Mouse (Mus musculus): ENCODE measurements around the gene Itprip. TPM values are rescaled to one million over a fixed set of nuclear protein-coding genes. Genes with fewer than 3 reads are reported as not detected.

Itprip gene
- polyA plus RNA-seq, 1 experiment from 2014 or later, result 20.0 TPM

DNA sequence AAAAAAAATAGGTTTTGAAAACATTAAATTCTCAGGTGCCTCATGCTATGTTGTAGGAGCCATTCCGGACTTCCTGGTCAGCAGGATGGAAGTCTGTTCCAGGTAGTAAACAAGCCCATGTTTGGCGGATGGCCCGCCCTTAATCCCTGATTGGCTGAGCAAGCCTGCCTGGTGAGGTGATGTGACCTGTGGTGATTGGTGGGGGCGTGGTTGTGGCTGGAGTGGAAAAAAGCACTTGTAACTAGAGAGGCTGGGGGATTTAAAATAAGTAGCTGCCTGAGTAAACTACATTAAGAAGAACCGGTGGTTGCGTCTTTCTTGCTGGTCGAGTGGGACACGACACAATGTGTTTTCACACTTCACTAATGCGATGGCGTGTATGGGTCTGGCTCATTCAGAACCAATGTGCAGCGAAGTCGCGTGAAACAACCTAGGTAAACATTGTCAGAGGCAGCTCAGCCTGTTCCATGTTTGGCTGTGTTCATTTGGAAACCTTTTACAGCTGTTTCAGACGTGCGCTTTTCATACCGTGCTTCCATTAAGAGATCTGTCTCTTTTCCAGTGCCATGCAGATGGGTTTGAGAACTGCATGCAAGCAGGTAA, 15.6 kb upstream of the Itprip start:
- Histone ChIP-seq H3K27ac (no peak overlapping the region), H3K4me1 (peaks cover 8% of the 10 kb centered on the region; the same call in 1 of the 2 replicates), H3K4me3 (no peak overlapping the region), H3K36me3 (no peaks in the 10 kb centered on the region), H3K4me2 (replicated peaks) (no peak overlapping the region), H3K9ac (no peak overlapping the region), H3K9me3 (no peaks in the 10 kb centered on the region), H3K27me3 (0 out of 2 replicates have a peak, but pooled peaks cover 3% of the 10 kb centered on the region)
- ATAC-seq (ENCODE audit: insufficient number of reproducible peaks, insufficient read depth, low FRiP score, low TSS enrichment), result no peak
- WGBS, result 68% methylated on average over 16 of the region's 16 CpGs

GRCm38 (mm10) chr19:47934146-47934545, 15.0 kb upstream of the Itprip start:
- H3K4me2 ChIP-seq (replicated peaks), result no peak overlapping the region
- no peak overlapping the region for H3K27ac ChIP-seq
- WGBS, result 94% methylated on average over 8 of the region's 8 CpGs
- H3K9ac ChIP-seq, result no peak overlapping the region
- 0 out of 2 replicates have a peak, but pooled peaks cover 3% of the 10 kb centered on the region for H3K27me3 ChIP-seq
- H3K4me3 ChIP-seq, result no peak overlapping the region
- no peak for ATAC-seq (ENCODE audit: insufficient number of reproducible peaks, insufficient read depth, low FRiP score, low TSS enrichment)
- H3K36me3 ChIP-seq, result no peaks in the 10 kb centered on the region
- peaks cover 8% of the 10 kb centered on the region; the same call in 1 of the 2 replicates for H3K4me1 ChIP-seq
- H3K9me3 ChIP-seq, result no peaks in the 10 kb centered on the region

DNA sequence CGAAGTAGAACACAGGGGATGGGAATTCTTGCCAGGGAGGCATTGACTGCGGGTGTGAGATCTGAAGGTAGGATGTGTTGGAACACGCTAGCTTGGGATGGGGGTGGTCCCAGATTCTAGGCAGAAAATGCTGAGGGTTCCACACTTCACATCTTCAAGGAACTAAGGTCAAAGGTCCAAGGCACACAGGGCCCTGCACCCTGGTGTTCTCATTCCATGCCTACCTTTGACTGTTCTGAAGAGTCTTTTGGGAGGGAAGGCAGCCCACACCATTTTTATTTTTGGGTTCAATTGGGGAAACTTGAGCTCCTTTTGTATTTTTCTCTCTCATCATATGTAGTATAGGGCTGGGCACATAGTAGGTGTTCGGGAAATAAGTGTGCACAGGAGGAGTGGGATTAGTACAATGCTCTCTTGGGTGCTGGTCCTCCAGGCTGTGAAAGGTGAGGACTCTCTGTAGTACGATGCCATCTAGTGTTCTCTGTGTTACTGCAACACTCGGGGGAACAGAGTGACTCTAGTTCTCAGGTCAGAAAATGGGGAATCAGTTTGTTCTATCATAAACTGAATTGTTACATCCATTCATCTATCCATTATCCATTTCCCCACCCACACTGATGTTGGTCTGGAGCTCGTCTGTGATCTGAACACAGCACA, 13.0 kb upstream of the Itprip start:
- H3K9me3 ChIP-seq, result no peaks in the 10 kb centered on the region
- H3K27me3 ChIP-seq, result no peaks in the 10 kb centered on the region
- H3K9ac ChIP-seq, result no peak overlapping the region
- H3K27ac ChIP-seq, result no peak overlapping the region
- H3K4me3 ChIP-seq, result no peak overlapping the region
- WGBS, result 43% methylated on average over 7 of the region's 7 CpGs
- ATAC-seq (ENCODE audit: insufficient number of reproducible peaks, insufficient read depth, low FRiP score, low TSS enrichment), result peak; percentile 62
- no peak overlapping the region for H3K4me2 ChIP-seq (replicated peaks)
- no peaks in the 10 kb centered on the region for H3K4me1 ChIP-seq
- no peaks in the 10 kb centered on the region for H3K36me3 ChIP-seq

DNA sequence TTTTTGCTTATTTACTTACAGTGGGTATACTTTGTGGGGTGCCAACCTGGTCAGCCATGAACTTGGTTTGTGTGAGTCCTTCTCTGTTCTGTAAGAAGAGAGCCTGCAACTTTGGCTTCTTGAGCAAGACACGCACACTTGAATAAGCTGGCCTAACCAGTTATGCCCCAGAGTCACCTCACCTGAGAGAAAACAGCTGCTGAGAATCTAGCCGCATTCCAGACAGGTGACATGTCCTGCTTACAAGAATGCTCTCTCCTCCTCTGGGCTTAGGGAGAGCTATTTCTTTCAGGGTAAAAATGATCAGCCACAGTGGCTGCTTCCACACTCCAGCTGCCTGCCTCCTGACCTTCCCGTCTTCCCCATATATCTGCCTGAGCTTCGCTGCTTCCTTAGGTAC, 9.9 kb upstream of the Itprip start:
- Histone ChIP-seq H3K9me3 (no peaks in the 10 kb centered on the region), H3K36me3 (no peaks in the 10 kb centered on the region), H3K4me1 (no peaks in the 10 kb centered on the region), H3K4me2 (replicated peaks) (no peak overlapping the region), H3K4me3 (no peak overlapping the region), H3K27ac (no peak overlapping the region), H3K9ac (no peak overlapping the region), H3K27me3 (no peaks in the 10 kb centered on the region)
- ATAC-seq (ENCODE audit: insufficient number of reproducible peaks, insufficient read depth, low FRiP score, low TSS enrichment), result no peak
- WGBS, result 66% methylated on average over 4 of the region's 4 CpGs

GRCm38 (mm10) chr19:47927032-47927431, 7.9 kb upstream of the Itprip start:
- 87% methylated on average over 2 of the region's 2 CpGs for WGBS
- no peak overlapping the region for H3K27ac ChIP-seq
- no peaks in the 10 kb centered on the region for H3K9me3 ChIP-seq
- H3K4me3 ChIP-seq, result no peak overlapping the region
- H3K4me1 ChIP-seq, result no peaks in the 10 kb centered on the region
- H3K27me3 ChIP-seq, result no peaks in the 10 kb centered on the region
- ATAC-seq (ENCODE audit: insufficient number of reproducible peaks, insufficient read depth, low FRiP score, low TSS enrichment), result no peak
- H3K9ac ChIP-seq, result no peak overlapping the region
- H3K36me3 ChIP-seq, result no peaks in the 10 kb centered on the region
- H3K4me2 ChIP-seq (replicated peaks), result no peak overlapping the region

DNA sequence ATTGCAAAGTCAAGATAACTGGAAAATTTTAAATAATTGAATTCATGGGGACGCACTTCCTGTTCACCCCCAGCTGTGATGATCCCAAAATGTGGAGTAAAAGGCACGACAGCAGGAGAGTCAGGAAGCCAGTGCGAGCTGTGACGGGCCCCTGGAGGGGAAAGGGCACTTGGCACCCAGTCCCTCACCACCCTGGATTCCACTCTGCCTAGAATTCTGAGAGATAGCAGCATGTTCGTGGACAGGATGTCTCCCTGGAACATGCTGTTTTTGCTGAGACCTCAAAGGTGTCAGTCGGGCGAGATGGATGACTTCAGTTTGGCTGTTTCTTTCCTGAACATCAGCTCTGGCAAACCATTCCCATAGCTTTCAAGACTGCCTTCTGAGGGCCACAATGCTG, 6.7 kb upstream of the Itprip start:
- H3K9me3 ChIP-seq, result no peaks in the 10 kb centered on the region
- no peaks in the 10 kb centered on the region for H3K36me3 ChIP-seq
- WGBS, result 72% methylated on average over 7 of the region's 7 CpGs
- no peaks in the 10 kb centered on the region for H3K4me1 ChIP-seq
- no peak overlapping the region for H3K4me2 ChIP-seq (replicated peaks)
- no peak overlapping the region for H3K4me3 ChIP-seq
- ATAC-seq (ENCODE audit: insufficient number of reproducible peaks, insufficient read depth, low FRiP score, low TSS enrichment), result no peak
- H3K27ac ChIP-seq, result no peak overlapping the region
- H3K9ac ChIP-seq, result no peak overlapping the region
- no peaks in the 10 kb centered on the region for H3K27me3 ChIP-seq

- WGBS, result 6% methylated on average over 8 of the region's 8 CpGs
- H3K4me1 ChIP-seq, result peaks cover 20% of the 10 kb centered on the region
These were observed 872 bp upstream of the Itprip start for GRCm38 (mm10) chr19:47919966-47920375.

DNA sequence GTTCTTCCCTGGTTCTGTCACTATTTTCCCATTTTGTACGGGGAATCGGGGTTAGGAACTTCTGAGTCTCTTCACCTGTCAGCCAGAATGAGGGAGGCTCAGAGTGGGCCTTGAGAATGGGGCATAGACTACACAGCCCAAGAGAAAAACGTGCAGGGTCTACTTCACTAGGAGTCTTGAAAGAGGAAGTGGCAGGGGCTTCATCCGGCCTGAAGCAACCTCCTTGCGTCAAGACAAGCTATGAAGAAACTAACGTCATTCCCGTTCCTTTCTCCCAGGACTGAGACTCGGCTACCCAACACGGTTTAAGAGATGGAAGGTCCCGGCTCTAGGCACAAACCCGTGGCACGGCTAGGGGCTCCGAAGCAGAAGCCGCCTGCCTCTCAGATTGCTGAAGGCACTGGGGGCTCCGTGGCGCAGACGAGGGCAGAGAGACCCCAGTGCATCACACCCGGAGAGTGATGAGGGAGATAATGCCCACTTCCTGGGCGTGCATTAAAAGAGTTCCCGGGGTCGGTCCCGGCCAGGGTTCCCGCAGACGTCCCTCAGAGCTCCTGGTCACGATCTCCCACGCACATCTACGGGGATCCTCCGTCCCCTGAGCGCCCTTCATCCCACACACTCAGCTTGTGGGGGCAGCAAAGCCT, 521 bp downstream of the Itprip start:
- Histone ChIP-seq H3K27ac (peak overlapping the region; percentile 93), H3K27me3 (no peaks in the 10 kb centered on the region), H3K9me3 (no peaks in the 10 kb centered on the region), H3K36me3 (no peaks in the 10 kb centered on the region), H3K4me3 (peak overlapping the region; percentile 80), H3K4me2 (replicated peaks) (peak overlapping the region; percentile 75), H3K4me1 (peaks cover 20% of the 10 kb centered on the region), H3K9ac (peak overlapping the region; percentile 88)
- ATAC-seq (ENCODE audit: insufficient number of reproducible peaks, insufficient read depth, low FRiP score, low TSS enrichment), result peak; percentile 12; the same call in 1 of the 2 replicates
- 1% methylated on average over 29 of the region's 29 CpGs for WGBS

More at GRCm38 (mm10) chr19:47919966-47920375, 872 bp upstream of the Itprip start:
- no peaks in the 10 kb centered on the region for H3K27me3 ChIP-seq
- ATAC-seq (ENCODE audit: insufficient number of reproducible peaks, insufficient read depth, low FRiP score, low TSS enrichment), result no peak
- H3K4me2 ChIP-seq (replicated peaks), result peak overlapping the region; percentile 75
- no peaks in the 10 kb centered on the region for H3K36me3 ChIP-seq
- peak overlapping the region; percentile 93 for H3K27ac ChIP-seq
- peak overlapping the region; percentile 88; the same call in 1 of the 2 replicates for H3K9ac ChIP-seq
- H3K9me3 ChIP-seq, result no peaks in the 10 kb centered on the region
- peak overlapping the region; percentile 80 for H3K4me3 ChIP-seq

DNA sequence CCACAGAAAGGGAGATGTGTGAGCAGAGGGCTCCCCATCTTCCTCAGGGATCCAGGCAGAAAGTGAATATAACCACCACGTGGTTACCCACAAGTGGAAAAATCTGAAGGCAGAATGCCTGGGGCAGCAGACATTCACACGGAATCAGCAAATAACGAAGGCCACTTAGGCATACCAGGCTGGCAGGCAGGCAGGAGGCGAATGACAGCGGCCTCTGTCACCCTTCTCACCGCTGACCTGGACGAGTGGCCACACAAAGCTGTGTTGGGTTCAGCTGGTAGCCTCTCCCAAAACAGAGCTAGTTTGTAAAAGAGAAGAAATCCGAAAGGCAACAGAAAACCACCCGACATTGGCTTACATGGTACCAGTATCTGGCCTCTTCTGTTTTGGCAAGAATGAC, 1.1 kb downstream of the Itprip start:
- WGBS, result 17% methylated on average over 9 of the region's 9 CpGs
- Histone ChIP-seq H3K9ac (peak overlapping the region; percentile 88), H3K9me3 (no peaks in the 10 kb centered on the region), H3K27ac (no peak overlapping the region), H3K27me3 (no peaks in the 10 kb centered on the region), H3K4me1 (peaks cover 20% of the 10 kb centered on the region), H3K4me2 (replicated peaks) (peak overlapping the region; percentile 75), H3K4me3 (peak overlapping the region; percentile 80), H3K36me3 (no peaks in the 10 kb centered on the region)
- no peak for ATAC-seq (ENCODE audit: insufficient number of reproducible peaks, insufficient read depth, low FRiP score, low TSS enrichment)

DNA sequence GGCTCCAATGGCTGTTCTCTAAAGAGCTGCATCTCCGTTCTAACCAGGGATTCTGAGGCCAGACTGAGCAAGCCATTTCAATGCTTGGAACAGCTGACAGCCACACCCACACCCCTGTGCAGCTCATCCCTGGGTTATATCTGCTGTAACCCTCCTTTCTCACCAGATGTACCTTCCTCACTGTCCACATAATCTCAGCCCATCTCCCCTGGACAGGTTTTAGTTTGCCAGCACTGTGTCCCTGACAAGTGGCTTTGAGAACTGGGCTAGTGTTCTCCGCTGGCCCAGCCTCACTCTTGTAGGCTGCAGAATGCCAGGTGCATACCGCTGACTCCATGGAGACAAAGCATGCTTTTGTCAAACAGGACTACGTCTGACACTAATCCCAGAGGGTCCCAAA, 1.7 kb downstream of the Itprip start:
- Histone ChIP-seq H3K27ac (no peak overlapping the region), H3K4me3 (peak overlapping the region; percentile 80)
- WGBS, result 28% methylated on average over 4 of the region's 4 CpGs

GRCm38 (mm10) chr19:47915251-47915650, 3.8 kb downstream of the Itprip start:
- Histone ChIP-seq H3K9ac (no peak overlapping the region), H3K27ac (no peak overlapping the region), H3K27me3 (no peaks in the 10 kb centered on the region), H3K4me3 (no peak overlapping the region), H3K36me3 (peaks cover 8% of the 10 kb centered on the region; the same call in 1 of the 2 replicates), H3K4me2 (replicated peaks) (no peak overlapping the region), H3K4me1 (peaks cover 30% of the 10 kb centered on the region), H3K9me3 (no peaks in the 10 kb centered on the region)
- WGBS, result 83% methylated on average over 4 of the region's 4 CpGs
- ATAC-seq (ENCODE audit: insufficient number of reproducible peaks, insufficient read depth, low FRiP score, low TSS enrichment), result no peak

More for the DNA sequence above, 1.7 kb downstream of the Itprip start:
- Histone ChIP-seq H3K9ac (peak overlapping the region; percentile 88; the same call in 1 of the 2 replicates), H3K27me3 (no peaks in the 10 kb centered on the region), H3K4me1 (peaks cover 20% of the 10 kb centered on the region), H3K9me3 (no peaks in the 10 kb centered on the region), H3K4me2 (replicated peaks) (peak overlapping the region; percentile 75), H3K36me3 (no peaks in the 10 kb centered on the region)
- no peak for ATAC-seq (ENCODE audit: insufficient number of reproducible peaks, insufficient read depth, low FRiP score, low TSS enrichment)

GRCm38 (mm10) chr19:47914191-47914590, 4.9 kb downstream of the Itprip start:
- H3K9ac ChIP-seq, result no peak overlapping the region
- H3K4me2 ChIP-seq (replicated peaks), result no peak overlapping the region
- WGBS, result 89% methylated on average over 4 of the region's 4 CpGs
- peaks cover 35% of the 10 kb centered on the region for H3K4me1 ChIP-seq
- no peak for ATAC-seq (ENCODE audit: insufficient number of reproducible peaks, insufficient read depth, low FRiP score, low TSS enrichment)
- peaks cover 8% of the 10 kb centered on the region; the same call in 1 of the 2 replicates for H3K36me3 ChIP-seq
- no peak overlapping the region for H3K4me3 ChIP-seq
- no peaks in the 10 kb centered on the region for H3K27me3 ChIP-seq
- H3K27ac ChIP-seq, result no peak overlapping the region
- H3K9me3 ChIP-seq, result no peaks in the 10 kb centered on the region
